Mouse (Mus musculus) cerebral cortex, adult 2 months (tissue): ENCODE results near the gene Ccdc141.

Experiments used
- WGBS: fragments of 180-500 bp; shearing (Covaris S2); methylation state at CpG from one replicate; pipeline ENCODE4 v1.1.7; 2018; 5-methylcytosine and 5-hydroxymethylcytosine counted together

Gene Ccdc141

DNA sequence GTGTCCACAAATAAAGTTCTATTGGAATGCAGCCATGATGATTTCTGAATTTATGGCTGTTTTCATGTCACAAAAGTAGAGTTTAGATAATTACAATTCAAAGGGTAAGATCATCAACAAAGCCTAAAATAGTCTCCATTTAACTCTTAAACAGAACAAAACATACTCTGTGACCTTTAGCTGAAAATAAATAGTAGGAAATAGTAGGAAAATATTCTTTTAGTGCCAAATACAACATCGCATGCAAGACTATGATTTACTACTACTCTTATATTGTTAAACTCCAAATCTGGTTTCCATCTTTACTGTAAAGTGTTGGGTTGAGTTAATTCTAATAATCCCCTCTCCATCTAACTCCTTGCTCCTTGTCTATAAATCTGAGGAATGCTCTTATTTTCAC lies 37.0 kb downstream of the Ccdc141 start:
- 87% methylated on average over 1 of the region's 1 CpGs for WGBS

DNA sequence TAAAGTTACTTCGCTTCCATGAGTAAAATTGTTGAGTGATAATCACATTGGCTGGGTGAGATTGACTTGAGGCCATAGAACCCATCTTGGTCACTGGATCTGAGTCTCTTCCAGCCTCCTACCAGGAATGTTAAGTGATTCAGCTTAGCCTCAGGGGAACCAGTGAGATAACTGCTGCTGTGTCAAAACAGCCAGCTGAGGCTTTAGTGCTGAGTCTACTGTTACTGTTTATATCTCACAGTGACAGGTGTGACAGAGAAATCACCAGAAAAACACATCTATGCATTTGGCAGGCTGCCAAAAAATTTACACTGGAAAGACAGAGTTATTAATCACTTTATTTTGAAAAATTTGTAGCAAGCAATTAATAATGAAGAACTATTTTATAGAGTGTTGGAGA lies 43.5 kb downstream of the Ccdc141 start:
- WGBS: 97% methylated on average over 1 of the region's 1 CpGs

DNA sequence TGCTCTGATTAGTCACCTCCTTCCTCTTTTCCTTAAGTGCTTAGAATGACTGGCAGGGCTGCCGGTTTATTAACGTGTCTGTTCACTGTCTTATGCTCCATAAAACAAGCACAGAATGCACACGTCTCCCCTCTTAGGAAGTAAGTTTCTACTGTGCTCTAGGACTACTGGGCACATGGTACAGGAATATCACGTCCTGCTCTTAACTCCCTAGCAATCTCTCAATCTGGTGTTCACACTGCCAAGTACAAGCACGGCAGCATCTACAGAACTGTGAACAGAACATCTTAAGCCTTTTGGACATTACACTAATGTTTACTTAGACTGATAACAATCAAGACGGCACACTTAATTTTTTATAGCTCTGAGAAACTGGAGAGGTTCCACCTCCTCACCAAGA lies 52.3 kb downstream of the Ccdc141 start:
- 56% methylated on average over 6 of the region's 6 CpGs for WGBS

DNA sequence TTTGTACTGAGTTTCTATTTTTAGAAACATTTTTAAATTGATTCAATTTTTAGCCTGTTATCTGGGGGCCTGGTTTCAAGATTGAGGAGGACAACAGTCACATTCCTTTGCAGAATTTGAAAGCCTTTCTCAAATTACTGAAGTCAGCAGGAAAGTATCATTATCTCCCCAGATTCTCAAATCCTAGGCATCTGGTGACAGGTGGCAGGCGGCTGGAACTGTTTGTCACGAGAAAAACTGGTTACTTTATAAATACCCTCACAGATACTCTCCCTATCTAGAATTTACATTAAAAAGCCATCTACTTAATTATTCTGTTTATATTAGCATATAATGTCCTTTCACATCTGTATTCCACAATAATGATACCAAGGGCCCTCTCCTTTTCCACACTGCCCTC lies 56.1 kb downstream of the Ccdc141 start:
- WGBS: 67% methylated on average over 2 of the region's 2 CpGs

DNA sequence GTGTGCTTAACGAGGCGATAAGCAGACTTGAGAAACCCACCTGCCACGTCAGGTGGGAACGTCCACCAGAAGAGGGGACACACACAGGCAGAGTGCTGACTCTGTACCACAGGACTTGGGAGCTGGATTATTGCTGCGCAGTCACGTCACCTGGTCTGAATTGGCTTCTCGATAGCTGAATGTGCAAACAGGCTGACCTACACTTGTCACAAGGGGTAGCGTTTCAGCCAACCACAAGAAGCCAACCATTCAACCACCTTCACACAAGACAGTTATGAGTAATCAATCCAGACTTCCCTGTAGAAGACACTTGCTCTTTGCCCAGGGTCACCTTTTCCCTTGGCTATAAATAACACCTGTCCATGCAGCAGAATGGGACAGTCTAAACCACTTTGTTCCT lies 56.6 kb downstream of the Ccdc141 start:
- whole genome bisulfite sequencing: 72% methylated on average over 8 of the region's 8 CpGs

DNA sequence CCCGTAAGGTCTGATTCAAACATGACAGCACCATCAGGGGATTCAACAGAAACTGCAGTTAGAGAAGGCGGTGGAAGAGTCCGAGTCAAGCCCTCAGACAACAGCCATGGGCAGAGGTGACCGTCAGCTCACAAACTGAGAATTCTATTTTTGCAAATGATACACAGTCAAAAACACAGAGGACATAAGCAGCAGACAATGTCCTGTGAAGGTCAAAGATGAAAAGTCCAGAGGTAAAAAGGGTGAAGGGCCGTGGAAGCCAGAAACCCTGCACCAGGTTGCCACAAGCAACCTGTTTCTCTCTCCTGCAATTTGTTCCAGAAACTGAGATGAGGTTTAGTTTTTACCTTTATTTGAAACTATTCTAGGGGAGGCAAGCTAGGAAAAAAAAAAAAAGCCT lies 57.4 kb downstream of the Ccdc141 start:
- WGBS: 91% methylated on average over 5 of the region's 5 CpGs

DNA sequence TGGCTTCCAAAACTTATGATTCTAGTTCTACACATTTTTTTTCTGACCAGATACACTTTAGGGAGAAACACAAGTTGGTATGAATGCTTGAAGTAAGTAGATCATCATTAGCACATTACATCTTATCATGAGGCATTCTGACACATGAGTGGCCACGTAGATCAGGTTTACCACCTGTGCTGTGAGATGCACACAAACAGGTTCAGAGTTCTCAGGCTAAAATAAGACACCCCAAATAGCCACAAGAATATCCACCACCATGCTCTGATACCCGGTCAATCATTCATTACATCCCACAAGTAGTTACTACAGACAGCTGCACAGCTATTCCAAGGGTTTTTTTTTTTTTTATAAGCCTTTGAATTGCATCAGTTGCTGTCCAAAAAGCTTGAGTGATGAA lies 59.3 kb downstream of the Ccdc141 start:
- WGBS: 95% methylated on average over 2 of the region's 2 CpGs

DNA sequence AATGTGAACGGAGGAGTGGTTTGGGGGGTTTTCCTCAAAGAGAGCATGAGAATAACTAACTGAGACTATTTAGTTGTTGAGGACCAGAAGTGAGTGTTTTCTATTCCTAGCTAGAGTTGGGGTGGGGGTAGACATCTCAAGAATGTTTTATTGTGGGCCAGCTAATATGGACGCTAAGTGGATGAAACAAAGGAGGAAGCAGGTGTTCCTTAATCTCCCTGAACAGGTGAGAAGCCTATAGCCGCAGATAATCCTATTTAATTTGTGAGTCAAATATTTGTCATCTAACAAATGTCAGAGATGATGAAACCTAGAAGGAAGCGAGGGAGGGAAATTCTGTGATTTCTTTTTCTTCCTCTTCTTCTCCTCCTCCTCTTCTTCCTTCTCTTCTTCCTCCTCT lies 60.1 kb downstream of the Ccdc141 start:
- 87% methylated on average over 4 of the region's 4 CpGs for WGBS

DNA sequence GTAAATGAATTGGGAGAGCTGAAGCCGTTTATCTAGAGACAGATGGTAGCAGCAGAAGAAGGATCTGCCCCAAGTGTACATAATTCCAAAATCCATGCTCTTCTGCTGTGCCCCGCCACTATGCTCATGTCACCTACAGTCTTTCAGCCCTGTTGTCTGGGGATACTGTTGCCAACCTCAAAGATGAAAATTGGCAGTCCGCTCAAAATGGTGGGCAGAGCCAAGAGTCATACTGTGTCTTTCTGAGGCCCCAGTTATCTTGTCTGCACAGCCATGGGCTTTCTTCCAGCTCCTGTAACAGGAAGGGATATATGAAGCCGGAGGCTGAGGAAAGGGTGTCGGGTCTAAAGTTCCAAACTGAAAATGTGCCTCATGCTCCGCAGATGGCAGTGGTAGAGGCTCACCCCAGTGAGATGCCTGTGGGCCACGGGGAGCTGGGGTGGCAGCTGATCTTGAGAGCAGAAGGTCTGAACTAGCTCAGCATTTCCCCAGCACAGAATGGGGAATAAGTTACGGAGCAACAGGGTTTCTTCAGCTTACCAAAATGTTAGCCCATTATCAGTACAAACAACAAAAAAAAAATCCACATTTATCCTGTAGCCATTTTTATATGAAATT lies 60.8 kb downstream of the Ccdc141 start:
- WGBS: 63% methylated on average over 8 of the region's 8 CpGs

DNA sequence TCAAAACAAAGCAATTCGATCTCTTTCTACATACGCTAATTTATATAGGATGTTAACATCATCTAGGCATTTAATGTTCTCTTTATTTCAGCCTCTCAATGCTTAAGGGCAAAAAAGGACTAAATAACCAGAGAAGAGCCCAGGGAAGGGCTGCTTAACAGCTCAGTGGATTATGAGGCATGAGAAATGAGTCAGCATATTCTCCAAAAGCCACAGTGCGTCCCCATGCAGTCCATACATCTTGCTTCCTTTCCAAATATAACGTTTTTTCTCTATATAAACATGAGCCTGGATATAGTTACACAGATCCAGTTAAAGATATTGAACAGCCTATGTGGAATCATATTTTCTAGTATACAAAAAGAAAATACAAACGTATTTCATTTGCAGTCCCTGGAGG lies 61.9 kb downstream of the Ccdc141 start:
- WGBS: 71% methylated on average over 5 of the region's 5 CpGs

DNA sequence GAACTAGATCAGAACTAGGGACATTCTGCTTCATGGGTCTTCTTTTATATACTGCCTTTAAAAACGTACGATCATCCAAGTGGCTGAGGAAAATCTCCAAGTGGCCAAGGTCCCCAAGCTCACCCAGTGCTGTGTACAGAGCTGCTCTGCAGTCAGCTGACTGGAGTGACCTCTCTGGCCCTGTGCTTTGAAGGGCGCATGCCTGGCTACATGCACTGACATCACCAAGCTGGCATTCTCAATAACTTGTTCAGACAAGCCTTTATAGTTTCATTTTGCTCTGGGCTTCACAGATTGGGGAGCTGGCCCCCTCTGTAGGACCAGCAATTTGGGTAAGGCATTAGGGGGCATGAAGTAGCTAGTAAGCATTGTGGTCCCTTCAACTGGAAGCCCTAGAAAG lies 64.3 kb downstream of the Ccdc141 start:
- 95% methylated on average over 3 of the region's 3 CpGs for WGBS

DNA sequence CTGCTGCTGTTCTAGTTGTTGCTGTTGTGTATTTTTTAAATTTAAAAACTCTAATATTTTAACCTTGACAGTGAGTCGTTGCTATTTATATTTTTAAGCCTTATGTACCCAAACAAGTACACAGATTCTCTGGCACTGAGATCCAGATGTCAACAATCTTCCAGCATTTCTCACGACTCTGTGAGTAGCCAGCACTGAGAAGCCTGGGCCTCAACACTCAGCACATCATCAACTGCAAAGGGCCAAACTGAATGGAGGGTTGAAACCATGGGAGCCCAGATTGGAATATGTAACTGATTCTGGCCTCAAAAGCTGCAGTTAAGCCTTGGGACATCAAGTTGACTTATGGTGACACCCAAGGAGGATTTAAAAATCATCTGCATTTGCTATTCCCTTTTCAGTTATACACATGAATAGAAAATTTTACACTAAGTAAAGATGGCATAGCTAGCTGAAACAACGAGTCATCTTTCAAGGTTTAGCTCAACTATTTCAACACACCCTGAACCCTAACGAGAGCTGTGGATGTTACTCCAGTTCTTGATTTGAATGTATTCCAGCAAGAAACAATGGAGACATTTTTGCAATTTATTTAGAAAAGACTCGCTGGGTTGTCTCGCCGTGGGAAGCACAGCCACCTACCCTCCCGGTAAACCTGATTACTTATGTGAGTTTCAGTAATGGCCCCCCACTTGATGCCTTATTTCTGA lies 65.3 kb downstream of the Ccdc141 start:
- WGBS: 65% methylated on average over 8 of the region's 8 CpGs

DNA sequence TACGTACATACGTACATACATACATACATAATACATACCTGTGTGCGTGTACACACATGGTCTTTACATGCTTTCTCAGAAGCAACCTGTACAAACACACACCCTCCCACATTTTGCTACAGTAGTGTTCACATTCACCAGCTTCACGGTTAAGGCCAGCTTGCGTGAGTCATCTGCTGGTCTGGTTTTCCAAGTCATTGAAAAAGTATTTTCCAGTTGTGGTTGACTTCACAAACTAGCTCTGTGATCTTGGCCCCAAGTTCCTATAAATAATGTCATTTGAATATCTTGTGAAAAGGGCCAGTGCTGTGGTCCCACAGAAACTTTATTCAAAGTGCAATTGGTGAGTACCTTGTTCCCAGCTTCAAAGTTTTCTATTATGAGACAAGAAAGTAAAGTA lies 67.9 kb downstream of the Ccdc141 start:
- 83% methylated on average over 5 of the region's 5 CpGs for WGBS

DNA sequence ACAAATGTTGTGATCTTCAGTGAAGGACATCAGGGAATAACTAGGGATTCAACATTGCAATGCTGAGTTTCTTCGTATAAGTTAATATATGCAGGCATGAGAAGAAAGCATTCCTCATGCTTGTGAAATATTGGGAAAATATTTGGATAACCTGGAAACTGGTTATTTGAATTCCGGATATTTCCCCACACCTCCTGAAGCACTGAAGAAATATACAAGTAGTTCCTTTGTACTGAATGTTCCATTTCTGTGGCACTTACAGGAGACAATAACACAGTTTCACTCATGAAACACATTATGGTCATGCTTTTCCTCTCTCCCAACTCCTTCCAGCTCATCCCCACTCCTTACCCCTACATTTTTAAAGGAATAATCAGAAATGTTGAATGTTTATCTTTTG lies 70.6 kb downstream of the Ccdc141 start:
- WGBS: 77% methylated on average over 2 of the region's 2 CpGs

DNA sequence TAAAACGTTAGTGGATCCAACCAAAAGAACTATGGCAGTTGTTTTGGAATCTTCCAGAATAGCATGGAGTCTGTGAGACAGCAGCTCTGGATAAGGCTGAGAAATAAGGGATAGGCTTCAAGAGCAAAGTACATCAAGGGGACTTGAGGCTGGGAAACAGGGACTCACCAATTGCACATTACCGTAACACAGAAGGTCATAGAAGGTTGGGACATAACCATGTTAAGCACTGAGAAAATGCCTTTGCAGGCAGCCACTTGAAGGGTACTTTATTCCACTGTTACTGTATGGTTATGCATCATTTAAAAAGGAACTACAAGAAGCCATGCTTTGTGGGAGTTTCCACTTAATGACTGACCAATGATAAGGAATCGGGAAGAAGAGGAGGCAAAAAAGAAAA lies 71.7 kb downstream of the Ccdc141 start:
- 89% methylated on average over 3 of the region's 3 CpGs for WGBS

DNA sequence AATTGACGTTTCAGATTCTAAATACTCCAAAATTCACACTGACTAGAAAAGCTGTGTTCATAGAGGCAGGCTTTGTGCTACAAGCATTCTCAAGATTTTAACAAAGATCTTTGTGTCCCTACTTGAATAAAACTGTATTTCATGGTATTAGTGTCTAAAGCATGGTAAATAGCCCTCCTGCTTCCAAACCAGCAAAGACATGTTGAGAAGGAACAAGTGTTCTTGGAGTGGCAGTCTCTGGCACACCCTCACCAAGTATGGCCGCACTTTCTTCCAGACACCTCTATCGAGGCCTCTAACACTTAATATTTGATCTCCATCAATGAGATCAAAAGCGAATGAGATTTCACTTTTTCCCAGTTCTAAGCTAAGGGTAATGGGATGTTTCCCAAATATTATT lies 78.7 kb downstream of the Ccdc141 start:
- 86% methylated on average over 4 of the region's 4 CpGs for WGBS

DNA sequence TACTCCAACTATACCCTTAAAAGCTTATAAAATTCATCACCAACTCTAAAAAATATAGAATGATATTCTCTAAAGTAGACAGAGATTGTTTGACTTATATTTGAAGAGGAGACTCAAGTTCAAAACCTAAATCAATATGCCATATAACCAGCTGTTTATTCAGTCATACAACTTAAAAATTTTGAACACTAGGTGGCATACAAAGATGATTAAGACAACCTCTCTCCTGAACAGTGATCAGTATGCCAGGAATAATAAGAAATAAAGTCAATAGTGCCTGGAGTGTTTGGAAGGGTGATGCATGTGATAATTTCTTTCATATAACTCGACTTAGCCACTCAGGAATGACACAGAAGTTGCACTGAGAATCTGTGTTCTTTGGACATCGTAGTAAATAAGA lies 89.3 kb downstream of the Ccdc141 start:
- WGBS: 75% methylated on average over 2 of the region's 2 CpGs

DNA sequence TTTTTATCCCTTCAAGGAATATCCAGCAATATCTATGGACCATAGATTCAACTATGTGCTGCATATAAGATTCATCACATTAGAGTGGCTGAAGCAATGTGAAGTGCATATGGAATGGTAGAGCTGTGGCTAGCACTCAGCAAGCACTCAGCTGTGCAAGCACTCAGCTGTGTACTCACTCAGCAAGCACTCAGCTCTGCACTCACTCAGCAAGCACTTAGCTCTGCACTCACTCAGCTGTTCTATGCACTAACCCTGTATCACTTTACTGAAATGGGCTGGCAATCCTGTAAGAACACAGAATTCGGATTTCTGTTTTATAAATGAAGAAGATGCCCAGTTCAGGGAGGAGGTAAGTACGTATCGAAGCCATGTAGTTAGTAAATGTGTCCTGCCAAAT lies 89.8 kb downstream of the Ccdc141 start:
- WGBS: 95% methylated on average over 3 of the region's 3 CpGs

DNA sequence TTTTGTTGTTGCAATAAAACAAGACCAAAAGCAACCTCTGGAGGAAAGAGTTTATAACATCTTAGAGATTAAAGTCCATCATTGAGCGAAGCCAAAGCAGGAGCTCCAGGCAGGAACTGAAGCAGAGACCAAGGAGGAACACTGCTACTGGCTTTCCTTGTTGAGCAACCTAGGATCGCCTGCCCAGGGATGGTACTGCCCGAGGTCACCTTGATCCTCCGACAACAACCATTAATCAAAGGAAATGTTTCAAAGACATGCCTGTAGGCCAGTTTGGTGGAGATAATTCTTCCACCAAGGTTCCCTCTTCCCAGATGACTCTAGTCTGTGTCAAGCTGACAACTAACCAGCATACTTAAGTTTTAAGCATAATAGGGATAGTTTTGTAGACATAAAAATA lies 91.7 kb downstream of the Ccdc141 start:
- 94% methylated on average over 4 of the region's 4 CpGs for WGBS

DNA sequence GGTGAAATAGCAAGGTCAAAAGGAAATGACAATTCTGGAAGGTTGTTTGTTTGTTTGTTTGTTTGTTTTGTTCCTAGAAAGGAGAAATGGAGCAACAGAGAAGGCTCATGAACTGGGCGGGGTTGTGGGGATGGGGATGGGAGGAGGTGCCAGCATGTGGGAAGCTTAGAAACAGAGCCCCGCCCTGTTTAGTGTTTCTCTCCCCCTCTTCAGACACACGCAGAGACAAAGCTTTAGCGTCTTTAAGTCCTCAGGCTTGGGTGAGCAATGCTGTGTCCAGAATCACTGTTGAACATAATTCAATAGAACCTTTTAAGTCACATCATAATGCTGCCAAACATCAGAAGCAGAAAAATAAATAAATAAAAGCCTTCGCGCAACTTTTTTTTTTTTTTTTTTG lies 96.1 kb downstream of the Ccdc141 start:
- WGBS: 33% methylated on average over 6 of the region's 6 CpGs

DNA sequence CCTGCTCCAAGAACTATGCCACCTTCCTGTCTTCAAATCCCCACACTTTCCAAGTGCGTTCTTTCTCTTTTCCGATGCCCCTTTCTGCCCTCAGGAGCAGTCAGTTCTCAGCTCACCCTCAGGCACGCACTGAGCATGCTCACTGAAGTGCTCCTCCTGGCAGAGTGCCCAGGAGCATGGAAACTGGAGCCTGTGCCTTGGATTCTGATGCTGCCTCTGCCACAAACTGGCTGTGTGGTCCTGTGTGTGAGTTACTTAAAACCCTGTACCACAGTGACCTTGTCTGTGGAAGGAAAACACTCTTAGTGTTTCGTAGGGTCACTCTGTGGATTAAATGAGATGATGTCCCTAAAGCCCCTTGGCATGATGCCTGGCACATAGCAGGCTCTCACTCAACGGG lies 96.5 kb downstream of the Ccdc141 start:
- 49% methylated on average over 5 of the region's 5 CpGs for WGBS

DNA sequence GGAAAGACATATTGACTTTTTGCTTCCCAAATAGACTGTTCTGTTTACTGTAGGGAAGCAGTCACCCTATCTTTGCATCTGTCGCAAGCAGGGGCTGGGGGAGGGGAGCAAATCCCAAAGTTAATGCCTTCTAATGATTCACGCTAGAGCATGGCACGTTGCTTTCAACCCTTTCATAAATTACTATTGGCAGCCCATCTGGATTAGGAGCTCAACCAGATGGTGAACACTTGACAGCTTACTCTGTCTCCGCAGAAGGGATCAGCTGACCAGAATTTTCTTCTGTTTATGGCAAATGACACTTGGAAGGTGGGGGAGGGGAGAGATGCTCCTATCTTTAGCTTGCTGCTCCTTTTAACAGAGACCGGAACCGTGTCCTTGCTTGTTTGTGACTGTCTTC lies 105.1 kb downstream of the Ccdc141 start:
- WGBS: 38% methylated on average over 6 of the region's 6 CpGs

DNA sequence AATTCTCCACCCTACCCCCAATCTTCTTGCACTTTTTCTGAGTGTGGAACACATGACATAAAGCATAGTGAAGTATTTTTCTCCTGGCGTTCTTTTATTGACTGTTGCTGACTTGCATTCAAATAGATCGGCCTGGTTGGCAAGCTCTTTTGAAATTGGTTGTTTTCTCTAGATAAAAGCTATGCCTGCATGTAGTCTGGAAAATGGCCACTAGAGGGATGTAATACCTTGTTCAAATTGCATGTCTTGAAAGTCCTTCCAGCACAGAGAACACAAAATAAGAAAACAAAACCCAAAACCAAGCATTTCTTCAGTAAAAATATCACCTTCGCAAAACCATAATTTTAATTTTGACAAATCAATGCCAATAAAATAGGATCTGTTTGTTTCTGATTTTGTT lies 108.6 kb downstream of the Ccdc141 start:
- WGBS: 22% methylated on average over 3 of the region's 3 CpGs

DNA sequence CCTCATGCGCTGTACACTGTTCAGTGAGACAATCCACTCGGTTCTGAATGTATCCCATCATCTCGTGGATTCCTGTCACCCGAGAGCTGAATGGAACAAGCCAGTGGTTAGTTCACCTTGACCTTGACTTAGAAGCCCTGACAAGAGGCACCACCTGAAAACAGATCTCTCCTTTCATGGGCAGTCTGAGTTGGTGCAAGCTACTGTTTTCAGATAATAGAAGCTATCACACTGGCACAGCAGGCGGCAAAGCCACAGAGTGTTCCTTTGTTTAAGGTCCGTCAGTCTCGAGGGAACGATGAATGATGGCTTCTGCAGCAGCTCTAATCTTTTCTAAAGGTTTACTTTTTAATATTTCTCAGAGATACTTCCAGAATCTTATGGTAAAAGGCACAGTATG lies 110.8 kb downstream of the Ccdc141 start:
- 64% methylated on average over 8 of the region's 8 CpGs for WGBS
